Mouse (Mus musculus) cerebellum, adult 2 months (tissue): Measurements from ENCODE around the gene Pgpep1l.

ENCODE experiments used
- CTCF ChIP-seq: fragments of 200-500 bp; IDR thresholded peaks from 2 replicates; pipeline ENCODE4 v1.5.1; 2011; ENCODE audit warnings: low read depth, mild to moderate bottlenecking, control low read depth, low read length, moderate library complexity, borderline replicate concordance; ENCODE audit not compliant: insufficient read depth
- POLR2A ChIP-seq: fragments of 200-500 bp; IDR thresholded peaks from 2 replicates; pipeline ENCODE4 v1.6.1; 2011; ENCODE audit warnings: low read length, control low read depth, borderline replicate concordance; ENCODE audit not compliant: insufficient read depth

DNA sequence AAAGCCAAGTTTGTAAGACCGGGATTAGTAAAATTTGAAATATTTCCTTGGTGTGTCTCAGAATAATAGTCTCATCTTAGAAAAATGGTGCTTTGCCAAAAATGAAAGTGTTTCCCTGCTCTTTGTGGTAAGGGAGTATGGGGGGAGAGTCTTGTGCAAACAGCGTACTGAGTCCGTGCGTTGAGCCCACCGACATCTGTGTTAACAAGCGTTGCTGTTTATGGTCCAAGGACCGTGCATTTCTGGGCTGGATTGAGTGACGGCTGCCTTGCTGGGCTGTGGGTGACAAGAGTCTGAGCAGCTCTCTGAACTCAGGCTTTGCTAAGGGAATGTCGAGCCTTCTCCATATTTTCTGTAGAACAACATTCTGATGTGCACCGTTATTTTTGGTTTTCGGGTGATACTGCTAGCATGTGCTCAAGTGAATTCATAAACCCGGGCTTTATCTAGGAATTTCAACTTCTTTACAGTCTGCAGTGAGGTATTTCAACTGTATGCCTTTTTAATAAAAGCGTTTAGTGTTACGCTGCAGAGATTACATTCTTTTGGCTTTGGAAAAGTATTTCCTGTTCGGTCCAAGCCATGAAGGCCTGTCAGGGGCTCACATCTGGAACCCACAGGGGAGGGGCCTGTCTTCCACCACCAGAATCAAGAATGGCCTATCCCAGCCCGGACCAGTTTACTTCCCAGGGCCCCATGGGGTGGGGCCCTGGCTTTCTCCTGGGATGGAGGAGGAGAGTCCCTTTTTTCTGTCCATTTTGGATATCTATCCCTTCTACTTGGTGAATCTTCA, 30.2 kb upstream of the Pgpep1l start:
- no peak for TF ChIP-seq CTCF
- no peak for TF ChIP-seq POLR2A
